Mouse (Mus musculus): ENCODE data around the gene Col18a1. TPM values are rescaled to one million over a fixed set of nuclear protein-coding genes. Genes with fewer than 3 reads are reported as not detected.
A peak's percentile ranks its signal among the peaks of the same experiment; 100 is the strongest.

The Col18a1 gene
- polyA plus RNA-seq, 1 experiment from 2014 or later = 271 TPM

DNA sequence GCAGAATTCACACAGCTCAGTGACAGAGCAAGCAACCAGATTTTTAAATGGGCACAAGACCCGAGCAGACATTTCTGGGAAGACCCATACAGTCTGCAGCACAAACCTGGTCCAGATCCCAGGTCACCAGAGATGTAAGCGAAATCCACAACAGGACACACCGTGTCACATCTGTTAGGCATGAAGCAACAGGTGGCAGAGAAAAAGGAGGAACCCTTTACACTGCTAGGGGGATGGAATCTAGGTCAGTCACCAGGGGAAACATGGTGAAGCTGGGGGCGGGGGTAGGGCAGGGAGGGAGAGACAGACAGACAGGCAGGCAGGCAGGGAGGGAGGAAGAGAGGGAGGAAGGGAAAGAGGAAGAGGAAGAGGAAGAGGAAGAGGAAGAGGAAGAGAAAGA is 58.2 kb downstream of the Col18a1 start:
- Histone ChIP-seq H3K27ac (ENCODE audit: poor library complexity, severe bottlenecking) (no peak overlapping the region), H3K9me3 (replicated peaks) (no peaks in the 10 kb centered on the region), H3K4me3 (no peak overlapping the region), H3K4me1 (replicated peaks) (peaks cover 65% of the 10 kb centered on the region), H3K4me2 (no peak overlapping the region), H3K27me3 (replicated peaks) (no peaks in the 10 kb centered on the region), H3K9ac (no peak overlapping the region), H3K36me3 (peaks cover 3% of the 10 kb centered on the region; the same call in 1 of the 2 replicates)
- no peak for ATAC-seq (ENCODE audit: insufficient number of reproducible peaks, low FRiP score)
- 71% methylated on average over 4 of the region's 4 CpGs for WGBS

DNA sequence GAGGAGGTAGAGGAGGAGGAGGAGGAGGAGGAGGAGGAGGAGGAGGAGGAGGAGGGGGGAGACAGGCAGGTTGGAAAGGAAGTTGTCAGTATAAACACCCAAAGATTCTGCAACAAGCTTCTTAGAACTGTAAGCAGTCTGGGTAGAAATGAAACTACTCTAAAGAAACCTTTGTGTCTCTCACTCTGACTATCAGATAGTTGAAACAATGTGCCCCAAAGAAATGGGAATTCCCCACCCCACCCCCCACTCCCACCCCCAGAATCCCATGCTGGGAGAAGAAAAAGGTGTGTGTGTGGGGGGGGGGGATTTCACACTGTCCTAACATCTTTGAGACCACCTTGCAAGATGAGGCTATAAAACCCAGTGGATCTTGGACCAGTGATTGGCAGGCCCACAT is 62.0 kb downstream of the Col18a1 start:
- Histone ChIP-seq H3K27ac (ENCODE audit: poor library complexity, severe bottlenecking) (no peak overlapping the region), H3K36me3 (peaks cover 3% of the 10 kb centered on the region; the same call in 1 of the 2 replicates), H3K9me3 (replicated peaks) (no peaks in the 10 kb centered on the region), H3K9ac (no peak overlapping the region), H3K27me3 (replicated peaks) (no peaks in the 10 kb centered on the region), H3K4me3 (no peak overlapping the region), H3K4me1 (replicated peaks) (peaks cover 36% of the 10 kb centered on the region), H3K4me2 (no peak overlapping the region)
- no peak for ATAC-seq (ENCODE audit: insufficient number of reproducible peaks, low FRiP score)

DNA sequence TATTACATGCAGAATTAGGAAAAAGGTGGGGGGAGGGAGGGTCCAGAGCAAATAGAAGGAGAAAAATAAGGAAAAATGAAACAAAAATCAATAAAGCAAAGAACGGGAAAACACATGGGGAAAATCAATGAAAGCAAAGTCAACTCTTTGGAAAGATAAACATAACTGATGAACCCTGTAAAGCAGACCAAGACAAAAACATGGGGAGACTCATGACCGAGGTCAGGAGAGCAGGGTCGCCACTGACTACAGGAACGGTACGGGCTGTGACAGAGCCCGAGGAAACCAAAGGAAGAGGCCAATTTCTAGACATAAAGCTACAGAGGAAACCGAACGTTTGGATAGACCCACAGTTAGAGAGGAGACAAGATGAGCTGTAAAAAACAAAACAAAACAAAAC is 62.7 kb downstream of the Col18a1 start:
- H3K27me3 ChIP-seq (replicated peaks) = no peaks in the 10 kb centered on the region
- 59% methylated on average over 8 of the region's 8 CpGs for WGBS
- ATAC-seq (ENCODE audit: insufficient number of reproducible peaks, low FRiP score) = no peak
- no peak overlapping the region for H3K4me3 ChIP-seq
- no peaks in the 10 kb centered on the region for H3K9me3 ChIP-seq (replicated peaks)
- no peak overlapping the region for H3K27ac ChIP-seq (ENCODE audit: poor library complexity, severe bottlenecking)
- H3K9ac ChIP-seq = no peak overlapping the region
- H3K4me1 ChIP-seq (replicated peaks) = peaks cover 36% of the 10 kb centered on the region
- H3K4me2 ChIP-seq = no peak overlapping the region
- peaks cover 3% of the 10 kb centered on the region; the same call in 1 of the 2 replicates for H3K36me3 ChIP-seq

DNA sequence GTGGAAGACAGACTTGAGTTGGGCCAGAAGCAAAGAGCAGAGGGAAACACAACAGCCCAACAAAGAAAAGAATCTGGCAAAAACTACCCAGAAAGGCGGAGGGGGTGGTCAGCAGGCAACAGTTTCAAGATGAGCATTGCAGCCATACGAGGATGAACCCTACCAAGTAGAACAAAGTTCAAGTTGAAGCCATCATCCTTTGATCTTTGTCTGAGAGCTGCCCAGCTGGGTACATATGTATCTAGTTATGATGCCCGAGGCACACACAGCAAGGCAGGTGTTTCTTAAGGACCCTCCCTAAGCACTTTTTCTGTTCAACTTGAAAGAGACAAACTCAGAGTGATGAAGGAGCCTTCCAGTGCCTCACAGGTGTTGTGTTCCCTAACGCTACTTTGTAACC is 66.6 kb downstream of the Col18a1 start:
- Histone ChIP-seq H3K4me3 (no peak overlapping the region), H3K9me3 (replicated peaks) (no peaks in the 10 kb centered on the region), H3K36me3 (peaks cover 17% of the 10 kb centered on the region), H3K4me1 (replicated peaks) (peaks cover 42% of the 10 kb centered on the region), H3K4me2 (no peak overlapping the region), H3K9ac (no peak overlapping the region), H3K27me3 (replicated peaks) (no peaks in the 10 kb centered on the region), H3K27ac (ENCODE audit: poor library complexity, severe bottlenecking) (no peak overlapping the region)
- no peak for ATAC-seq (ENCODE audit: insufficient number of reproducible peaks, low FRiP score)
- 86% methylated on average over 4 of the region's 4 CpGs for WGBS

DNA sequence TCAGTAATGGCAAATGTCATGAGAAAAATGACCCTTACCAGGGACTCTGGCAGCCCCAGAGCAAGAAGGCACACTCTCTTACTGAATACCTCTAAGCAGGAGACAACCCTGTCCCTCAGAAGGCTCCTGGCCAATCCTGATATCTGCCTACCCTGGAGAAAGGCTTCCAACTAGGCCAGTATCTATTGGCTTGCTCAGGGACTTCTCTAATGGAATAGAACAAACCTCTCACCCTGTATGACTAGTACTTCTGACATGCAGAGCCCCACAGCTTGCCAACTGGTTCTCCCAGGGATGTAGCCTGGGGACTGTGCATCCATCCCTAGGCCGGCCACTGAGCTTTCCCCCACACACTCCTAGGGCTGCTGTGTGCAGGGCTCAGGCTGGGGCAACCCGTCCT is 67.7 kb downstream of the Col18a1 start:
- Histone ChIP-seq H3K9me3 (replicated peaks) (no peaks in the 10 kb centered on the region), H3K36me3 (peaks cover 27% of the 10 kb centered on the region), H3K4me3 (no peak overlapping the region), H3K4me1 (replicated peaks) (peaks cover 36% of the 10 kb centered on the region), H3K9ac (no peak overlapping the region), H3K4me2 (no peak overlapping the region), H3K27ac (ENCODE audit: poor library complexity, severe bottlenecking) (peak overlapping the region; percentile 72), H3K27me3 (replicated peaks) (no peaks in the 10 kb centered on the region)
- ATAC-seq (ENCODE audit: insufficient number of reproducible peaks, low FRiP score) = no peak
- 80% methylated on average over 2 of the region's 2 CpGs for whole genome bisulfite sequencing

DNA sequence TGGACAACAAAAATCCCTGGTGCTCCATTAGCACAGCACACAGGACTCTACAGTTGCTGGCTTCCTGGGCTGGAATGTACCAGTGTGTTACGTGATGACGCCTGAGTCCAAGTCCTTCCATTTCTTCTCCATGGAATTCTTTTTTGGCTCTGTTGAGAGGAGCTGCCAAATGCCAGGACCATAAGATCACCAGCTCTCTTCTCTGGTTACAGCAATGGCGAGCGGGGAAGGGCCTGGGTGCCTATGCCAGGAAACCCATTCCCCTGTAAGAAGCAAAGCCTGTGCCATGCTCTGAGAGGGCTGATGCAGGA is 68.5 kb downstream of the Col18a1 start:
- H3K4me1 ChIP-seq (replicated peaks) = peaks cover 36% of the 10 kb centered on the region
- H3K4me2 ChIP-seq = no peak overlapping the region
- peaks cover 4% of the 10 kb centered on the region for H3K9me3 ChIP-seq (replicated peaks)
- ATAC-seq (ENCODE audit: insufficient number of reproducible peaks, low FRiP score) = no peak
- peak overlapping the region; percentile 72 for H3K27ac ChIP-seq (ENCODE audit: poor library complexity, severe bottlenecking)
- 49% methylated on average over 4 of the region's 4 CpGs for WGBS
- no peaks in the 10 kb centered on the region for H3K27me3 ChIP-seq (replicated peaks)
- no peak overlapping the region for H3K9ac ChIP-seq
- H3K4me3 ChIP-seq = no peak overlapping the region
- H3K36me3 ChIP-seq = peaks cover 35% of the 10 kb centered on the region

DNA sequence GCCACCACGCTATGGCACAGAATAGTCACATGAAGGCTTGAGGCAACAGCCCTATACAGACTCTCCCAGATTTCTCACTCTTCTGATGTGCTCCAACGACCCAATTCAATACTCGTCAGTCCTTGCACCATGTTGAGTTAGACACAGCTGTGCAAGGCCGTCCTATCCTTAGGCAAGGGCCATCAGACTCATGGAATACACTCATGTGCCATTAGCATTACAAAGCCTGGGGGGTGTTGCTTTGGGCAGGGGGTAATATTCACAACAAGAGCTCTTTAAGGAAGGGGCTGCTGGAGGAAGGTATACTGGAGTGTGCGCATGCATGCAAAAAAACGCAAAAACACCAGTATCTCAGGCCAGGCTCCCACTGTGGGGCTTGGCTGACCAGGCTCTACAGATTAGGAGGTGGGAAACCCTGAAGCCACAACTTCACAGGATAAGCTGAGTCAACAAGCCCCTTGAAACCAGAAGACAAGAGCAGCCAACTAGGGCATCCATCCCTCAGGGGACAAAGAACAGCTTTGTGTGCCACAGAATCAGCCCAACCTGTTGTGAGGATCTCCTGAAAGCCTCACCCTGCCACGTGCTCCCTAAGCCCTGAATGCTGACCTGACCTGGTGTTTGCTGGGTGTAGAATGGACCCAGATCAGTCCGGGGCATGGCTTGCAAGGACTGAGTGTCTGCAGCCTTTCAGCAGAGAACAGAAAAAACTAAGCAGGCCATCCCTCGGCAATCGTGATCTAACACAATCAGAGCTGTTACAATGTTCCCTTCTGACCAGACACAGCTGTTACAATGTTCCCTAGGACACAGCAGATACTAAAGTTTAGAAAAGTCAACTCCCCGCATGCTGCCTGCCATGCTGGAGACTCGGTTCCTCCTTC is 69.1 kb downstream of the Col18a1 start:
- Histone ChIP-seq H3K9me3 (replicated peaks) (peaks cover 9% of the 10 kb centered on the region), H3K4me3 (no peak overlapping the region), H3K9ac (no peak overlapping the region), H3K27me3 (replicated peaks) (no peaks in the 10 kb centered on the region), H3K27ac (ENCODE audit: poor library complexity, severe bottlenecking) (peak overlapping the region; percentile 72), H3K36me3 (peaks cover 41% of the 10 kb centered on the region), H3K4me2 (no peak overlapping the region), H3K4me1 (replicated peaks) (peaks cover 36% of the 10 kb centered on the region)
- no peak for ATAC-seq (ENCODE audit: insufficient number of reproducible peaks, low FRiP score)
- WGBS = 57% methylated on average over 12 of the region's 12 CpGs

DNA sequence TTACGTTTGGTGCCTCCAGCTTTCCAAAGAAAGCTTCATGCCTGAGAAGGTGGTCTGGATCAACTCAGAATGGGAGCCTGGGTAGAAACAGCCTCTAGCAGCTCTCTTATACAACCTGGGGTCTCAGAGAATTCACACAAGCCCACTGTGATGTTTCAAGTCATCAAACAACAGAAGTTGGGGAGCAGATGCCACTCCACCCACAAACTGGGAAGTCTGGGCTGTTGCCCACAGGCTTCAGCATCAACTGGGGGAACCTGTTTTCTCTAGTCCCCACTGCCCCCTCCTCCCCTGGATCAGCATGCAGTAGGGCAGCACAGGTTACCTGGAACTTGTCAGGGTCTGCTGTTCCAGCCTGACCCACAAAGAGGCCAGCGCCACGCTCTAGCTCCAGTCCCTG is 70.7 kb downstream of the Col18a1 start:
- no peak overlapping the region for H3K9ac ChIP-seq
- no peak overlapping the region for H3K4me3 ChIP-seq
- H3K27ac ChIP-seq (ENCODE audit: poor library complexity, severe bottlenecking) = no peak overlapping the region
- WGBS = 87% methylated on average over 3 of the region's 3 CpGs
- peaks cover 9% of the 10 kb centered on the region for H3K9me3 ChIP-seq (replicated peaks)
- no peak for ATAC-seq (ENCODE audit: insufficient number of reproducible peaks, low FRiP score)
- peaks cover 41% of the 10 kb centered on the region for H3K4me1 ChIP-seq (replicated peaks)
- H3K27me3 ChIP-seq (replicated peaks) = no peaks in the 10 kb centered on the region
- no peak overlapping the region for H3K4me2 ChIP-seq
- peaks cover 45% of the 10 kb centered on the region for H3K36me3 ChIP-seq

DNA sequence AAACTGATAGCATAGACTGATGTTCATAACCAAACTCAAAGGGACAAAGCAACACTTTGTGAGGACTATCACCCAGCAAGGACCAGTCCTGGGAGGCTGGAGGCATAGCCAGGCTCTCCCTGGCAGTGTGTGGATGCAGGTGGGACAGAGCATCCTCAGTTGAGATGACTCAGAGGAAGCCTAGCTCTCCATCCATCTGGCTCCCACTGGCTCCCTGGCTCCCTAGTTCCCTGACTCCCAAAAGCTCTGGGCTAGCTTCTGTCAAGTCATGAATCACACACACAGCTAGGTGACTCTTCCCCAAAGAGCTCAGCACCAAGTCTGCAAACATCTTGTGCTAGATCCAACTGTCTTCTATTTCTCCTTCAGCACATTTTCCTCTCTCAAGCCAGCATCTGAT is 72.5 kb downstream of the Col18a1 start:
- H3K9me3 ChIP-seq (replicated peaks) = peaks cover 9% of the 10 kb centered on the region
- peaks cover 51% of the 10 kb centered on the region for H3K4me1 ChIP-seq (replicated peaks)
- H3K4me2 ChIP-seq = no peak overlapping the region
- no peak for ATAC-seq (ENCODE audit: insufficient number of reproducible peaks, low FRiP score)
- no peak overlapping the region for H3K27ac ChIP-seq (ENCODE audit: poor library complexity, severe bottlenecking)
- H3K36me3 ChIP-seq = peaks cover 45% of the 10 kb centered on the region
- H3K27me3 ChIP-seq (replicated peaks) = no peaks in the 10 kb centered on the region
- no peak overlapping the region for H3K4me3 ChIP-seq
- H3K9ac ChIP-seq = no peak overlapping the region

DNA sequence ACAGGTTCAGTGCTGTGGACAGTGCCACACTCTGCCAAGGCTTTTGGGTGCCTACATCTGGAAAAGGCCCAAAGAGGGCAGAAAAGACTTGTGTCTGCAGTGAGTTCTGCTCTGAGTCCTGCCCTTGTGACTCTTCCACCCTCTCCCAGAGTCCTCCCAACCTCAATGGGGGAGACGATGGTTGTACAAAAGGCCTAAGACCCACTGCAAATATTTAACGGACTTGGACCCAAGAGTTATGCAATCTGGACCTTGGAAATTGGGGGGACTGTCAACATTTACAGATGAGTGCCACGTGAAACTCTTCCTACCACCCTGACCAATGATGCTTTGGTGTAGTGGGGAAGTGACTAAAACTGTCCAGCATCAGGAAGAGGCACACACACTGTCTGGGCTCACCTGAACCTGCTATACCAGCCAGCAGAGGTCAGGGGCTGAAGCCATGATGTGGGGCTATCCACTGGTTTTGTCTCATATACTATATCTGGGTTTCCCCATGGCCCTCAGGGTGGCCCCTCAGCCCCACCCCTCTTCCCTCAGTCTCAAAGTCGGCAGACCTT is 74.7 kb downstream of the Col18a1 start:
- Histone ChIP-seq H3K4me1 (replicated peaks) (peaks cover 31% of the 10 kb centered on the region), H3K4me2 (no peak overlapping the region), H3K9ac (no peak overlapping the region), H3K27ac (ENCODE audit: poor library complexity, severe bottlenecking) (no peak overlapping the region), H3K9me3 (replicated peaks) (peaks cover 9% of the 10 kb centered on the region), H3K27me3 (replicated peaks) (no peaks in the 10 kb centered on the region), H3K36me3 (peaks cover 67% of the 10 kb centered on the region), H3K4me3 (no peak overlapping the region)
- no peak for ATAC-seq (ENCODE audit: insufficient number of reproducible peaks, low FRiP score)
- WGBS = 74% methylated on average over 4 of the region's 4 CpGs

DNA sequence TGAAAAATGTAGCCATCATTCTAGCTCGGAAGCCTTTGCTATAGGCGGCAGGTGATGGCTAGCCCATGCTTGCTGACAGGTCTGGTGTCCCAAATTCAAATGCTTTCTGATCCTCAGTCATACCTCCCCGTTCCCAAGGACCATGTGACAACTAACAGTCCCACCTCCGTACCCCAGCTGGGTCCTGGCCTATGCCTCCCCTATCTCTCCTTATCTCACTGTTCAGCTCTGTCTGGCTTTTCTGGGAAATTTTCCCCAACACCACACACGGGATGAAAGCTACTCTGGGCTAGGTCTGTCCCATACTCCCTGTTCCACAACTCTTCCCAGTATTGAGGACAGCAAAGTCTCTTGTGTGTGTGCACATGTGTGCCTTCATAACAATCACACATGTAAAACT is 76.3 kb downstream of the Col18a1 start:
- Histone ChIP-seq H3K36me3 (peaks cover 67% of the 10 kb centered on the region), H3K9ac (no peak overlapping the region), H3K27me3 (replicated peaks) (no peaks in the 10 kb centered on the region), H3K9me3 (replicated peaks) (peaks cover 9% of the 10 kb centered on the region), H3K27ac (ENCODE audit: poor library complexity, severe bottlenecking) (peak overlapping the region; percentile 62; the same call in 1 of the 2 replicates), H3K4me1 (replicated peaks) (peaks cover 27% of the 10 kb centered on the region), H3K4me2 (peak overlapping the region; percentile 42), H3K4me3 (no peak overlapping the region)
- 27% methylated on average over 5 of the region's 5 CpGs for WGBS
- ATAC-seq (ENCODE audit: insufficient number of reproducible peaks, low FRiP score) = peak; percentile 26; the same call in 1 of the 2 replicates

Measured in heart, embryonic 12.5 days (tissue).